Mouse (Mus musculus): Measurements from ENCODE around the gene Alg2. TPM values are rescaled to one million over a fixed set of nuclear protein-coding genes. Genes with fewer than 3 reads are reported as not detected.
A peak's percentile ranks its signal among the peaks of the same experiment; 100 is the strongest.

The Alg2 gene
- polyA plus RNA-seq, 1 experiment, result 84.6 TPM

- DNase-seq (ENCODE audit: extremely low spot score in 1 of 2, low spot score in 1 of 2), result peak in 1 of 2 experiments; percentile 12
These were observed 556 bp downstream of the Alg2 start for GRCm38 (mm10) chr4:47473586-47473967.

GRCm38 (mm10) chr4:47467196-47467595, 6.9 kb downstream of the Alg2 start:
- DNase-seq (ENCODE audit: extremely low spot score in 1 of 2, low spot score in 1 of 2), result no peak

GRCm38 (mm10) chr4:47449586-47450522, 24.3 kb downstream of the Alg2 start:
- DNase-seq (ENCODE audit: extremely low spot score in 1 of 2, low spot score in 1 of 2), result no peak

GRCm38 (mm10) chr4:47449116-47449515, 25.0 kb downstream of the Alg2 start:
- DNase-seq (ENCODE audit: extremely low spot score in 1 of 2, low spot score in 1 of 2), result no peak

GRCm38 (mm10) chr4:47448526-47448925, 25.6 kb downstream of the Alg2 start:
- no peak for DNase-seq (ENCODE audit: extremely low spot score in 1 of 2, low spot score in 1 of 2)

- peak in 1 of 2 experiments; percentile 62 for DNase-seq (ENCODE audit: extremely low spot score in 1 of 2, low spot score in 1 of 2)
These were observed 33.2 kb downstream of the Alg2 start for GRCm38 (mm10) chr4:47440951-47441350.

GRCm38 (mm10) chr4:47438956-47439355, 35.2 kb downstream of the Alg2 start:
- DNase-seq (ENCODE audit: extremely low spot score in 1 of 2, low spot score in 1 of 2), result no peak

GRCm38 (mm10) chr4:47437365-47438340, 36.5 kb downstream of the Alg2 start:
- DNase-seq (ENCODE audit: extremely low spot score in 1 of 2, low spot score in 1 of 2), result peak; percentile 81 to 97

- no peak for DNase-seq (ENCODE audit: extremely low spot score in 1 of 2, low spot score in 1 of 2)
These were observed 38.4 kb downstream of the Alg2 start for GRCm38 (mm10) chr4:47435566-47436360.

GRCm38 (mm10) chr4:47435131-47435530, 39.0 kb downstream of the Alg2 start:
- no peak for DNase-seq (ENCODE audit: extremely low spot score in 1 of 2, low spot score in 1 of 2)

GRCm38 (mm10) chr4:47432766-47433165, 41.4 kb downstream of the Alg2 start:
- no peak for DNase-seq (ENCODE audit: extremely low spot score in 1 of 2, low spot score in 1 of 2)

- no peak for DNase-seq (ENCODE audit: extremely low spot score in 1 of 2, low spot score in 1 of 2)
These were observed 43.1 kb downstream of the Alg2 start for GRCm38 (mm10) chr4:47431081-47431480.

GRCm38 (mm10) chr4:47430557-47430956, 43.6 kb downstream of the Alg2 start:
- DNase-seq (ENCODE audit: extremely low spot score in 1 of 2, low spot score in 1 of 2), result no peak

- DNase-seq (ENCODE audit: extremely low spot score in 1 of 2, low spot score in 1 of 2), result no peak
These were observed 46.5 kb downstream of the Alg2 start for GRCm38 (mm10) chr4:47427606-47428005.

GRCm38 (mm10) chr4:47425247-47425830, 48.8 kb downstream of the Alg2 start:
- no peak for DNase-seq (ENCODE audit: extremely low spot score in 1 of 2, low spot score in 1 of 2)

GRCm38 (mm10) chr4:47424376-47424775, 49.8 kb downstream of the Alg2 start:
- DNase-seq (ENCODE audit: extremely low spot score in 1 of 2, low spot score in 1 of 2), result no peak

GRCm38 (mm10) chr4:47422946-47423345, 51.2 kb downstream of the Alg2 start:
- no peak for DNase-seq (ENCODE audit: extremely low spot score in 1 of 2, low spot score in 1 of 2)

GRCm38 (mm10) chr4:47422194-47422593, 51.9 kb downstream of the Alg2 start:
- no peak for DNase-seq (ENCODE audit: extremely low spot score in 1 of 2, low spot score in 1 of 2)

GRCm38 (mm10) chr4:47420191-47420590, 53.9 kb downstream of the Alg2 start:
- no peak for DNase-seq (ENCODE audit: extremely low spot score in 1 of 2, low spot score in 1 of 2)

Measured in frontal cortex, adult 2 months (tissue).